Mouse (Mus musculus): ENCODE results near the gene Rassf7.
"Not testable (repeated sequence)": the region's sequence is repeated elsewhere in the genome, so short reads cannot be mapped to it uniquely, and the experiment has no call there.

Gene Rassf7

DNA sequence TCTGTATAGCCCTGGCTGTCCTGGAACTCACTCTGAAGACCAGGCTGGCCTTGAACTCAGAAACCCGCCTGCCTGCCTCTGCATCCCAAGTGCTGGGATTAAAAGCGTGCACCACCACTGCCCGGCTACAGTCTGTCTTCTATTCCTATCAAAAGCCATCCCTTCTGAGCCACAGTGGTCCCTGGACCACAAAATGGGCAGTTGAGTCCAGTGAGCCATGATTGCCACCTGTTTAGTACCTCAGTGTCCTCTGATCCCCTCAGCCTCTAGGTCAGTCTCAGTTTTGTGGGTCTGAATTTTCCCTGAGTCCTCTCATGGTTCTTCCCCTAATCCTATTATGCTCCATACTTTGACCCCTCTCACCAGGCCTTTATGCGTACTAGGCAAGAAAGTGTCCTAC is 12.1 kb downstream of the Rassf7 start:
- no peak for DNase-seq

DNA sequence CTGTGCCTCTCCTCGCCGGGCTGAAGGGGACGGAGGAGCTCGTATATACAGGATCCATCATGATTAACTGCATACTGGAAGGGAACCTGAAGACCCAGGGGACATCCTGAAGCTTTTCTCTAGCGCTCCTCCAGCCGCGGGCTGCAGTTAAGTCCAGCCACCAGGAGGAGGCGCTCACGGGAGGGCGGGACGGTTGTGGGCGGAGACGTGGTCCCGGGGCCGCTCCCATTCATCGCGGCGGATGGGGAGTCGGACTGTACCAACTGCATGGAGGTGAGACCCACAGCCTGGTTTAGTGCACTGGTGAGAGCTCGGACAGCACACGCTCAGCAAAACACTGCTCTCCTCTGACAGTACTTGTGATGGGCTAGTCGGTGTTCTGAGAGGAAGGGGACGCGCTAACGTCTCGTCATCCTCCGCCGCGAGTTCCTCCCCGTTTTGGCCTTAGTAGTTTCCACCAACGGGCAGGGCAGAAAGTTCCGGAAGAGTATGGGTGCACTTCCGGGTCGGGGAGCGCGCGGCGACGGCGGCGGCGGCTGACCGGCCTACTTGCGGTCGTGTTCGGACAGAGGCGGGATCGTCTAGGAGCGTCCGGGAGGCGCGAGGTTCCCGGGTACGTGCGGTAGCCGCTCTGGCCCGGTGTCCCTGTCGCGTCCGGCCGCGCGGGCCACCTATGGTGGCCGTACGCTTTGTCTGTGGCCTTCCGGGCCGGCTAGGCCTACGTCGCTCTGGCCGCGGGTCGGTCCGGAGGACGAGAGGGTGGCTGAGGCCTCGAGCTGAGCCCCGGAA is 12.8 kb downstream of the Rassf7 start, which contains the start of gene Phrf1:
Phrf1 (plus strand) TSS at position 506 of the 789 bp plus-strand sequence.
- peak; percentile 91 to 95 for DNase-seq

DNA sequence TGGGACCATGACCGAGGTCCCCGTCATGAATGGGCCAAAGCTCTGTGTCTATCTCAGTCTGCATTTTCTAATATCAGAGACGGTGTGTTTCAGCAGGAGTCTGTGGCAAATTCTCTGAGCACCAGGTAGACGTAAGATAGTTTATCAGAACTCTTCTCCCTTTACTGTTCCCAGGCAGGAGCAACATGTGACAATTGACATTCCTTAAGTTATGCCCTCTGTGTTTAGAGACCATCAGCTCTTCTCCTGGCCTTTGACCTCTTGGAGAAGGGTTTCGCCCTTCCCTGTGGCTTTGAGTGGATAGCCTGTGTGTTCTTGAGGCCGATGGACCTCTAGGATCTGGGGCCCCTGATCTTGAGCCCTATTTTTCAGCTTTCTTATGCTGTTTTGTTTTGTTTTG is 14.0 kb downstream of the Rassf7 start:
- DNase-seq: no peak

DNA sequence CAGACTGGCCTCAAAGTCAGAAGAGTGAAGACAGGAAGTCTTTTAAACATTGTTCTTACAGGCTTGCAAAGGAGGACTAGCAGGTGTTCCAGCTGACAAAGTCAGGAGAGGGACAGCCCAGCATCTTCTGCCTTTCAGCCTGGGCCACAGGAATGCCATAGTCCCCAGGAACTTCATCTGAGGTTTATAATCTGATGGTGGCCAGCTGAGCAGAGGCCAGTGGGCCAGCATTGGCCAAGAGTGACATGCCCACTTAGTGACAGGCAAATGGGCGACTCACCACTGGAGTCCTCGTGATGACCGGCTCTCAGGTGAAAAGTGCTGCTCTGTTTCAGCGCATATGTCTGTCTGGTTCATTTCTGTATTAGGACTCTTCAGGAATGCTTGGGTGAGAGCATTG is 14.9 kb downstream of the Rassf7 start:
- DNase-seq: no peak

DNA sequence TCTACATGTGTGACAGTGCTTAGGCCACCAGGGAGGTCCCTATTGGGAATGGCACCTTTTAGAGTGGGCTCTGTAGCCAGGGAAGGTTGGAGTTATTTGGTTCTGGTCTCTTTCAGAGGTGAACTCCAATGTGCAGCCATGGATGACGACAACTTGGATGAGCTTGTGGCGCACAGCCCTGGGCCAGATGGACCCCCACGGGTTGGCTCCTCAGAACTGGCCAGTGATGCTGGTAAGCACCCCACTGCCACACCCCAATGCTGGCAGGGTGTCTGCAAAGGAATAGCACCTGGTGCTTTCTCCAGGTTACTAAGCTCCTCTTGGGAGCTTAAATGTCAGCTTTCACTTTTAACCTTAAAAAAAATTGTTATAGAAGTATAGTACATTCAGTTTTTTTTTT is 15.5 kb downstream of the Rassf7 start:
- no peak for DNase-seq

DNA sequence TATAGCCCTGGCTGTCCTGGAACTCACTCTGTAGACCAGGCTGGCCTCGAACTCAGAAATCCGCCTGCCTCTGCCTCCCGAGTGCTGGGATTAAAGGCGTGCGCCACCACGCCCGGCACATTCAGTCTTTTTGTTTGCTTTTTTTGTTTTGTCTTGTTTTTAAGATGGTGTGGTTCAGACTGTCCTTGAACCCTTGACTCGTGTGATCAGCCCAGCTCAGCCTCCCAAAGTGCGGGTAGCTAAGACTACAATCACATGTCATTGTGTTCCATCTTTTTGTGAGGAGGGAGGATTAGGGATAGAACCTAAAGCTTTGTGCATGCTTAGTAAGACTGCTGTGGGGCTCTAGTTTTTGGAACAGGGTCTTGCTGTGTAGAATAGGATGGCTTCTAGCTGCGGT is 15.9 kb downstream of the Rassf7 start:
- no peak for DNase-seq

DNA sequence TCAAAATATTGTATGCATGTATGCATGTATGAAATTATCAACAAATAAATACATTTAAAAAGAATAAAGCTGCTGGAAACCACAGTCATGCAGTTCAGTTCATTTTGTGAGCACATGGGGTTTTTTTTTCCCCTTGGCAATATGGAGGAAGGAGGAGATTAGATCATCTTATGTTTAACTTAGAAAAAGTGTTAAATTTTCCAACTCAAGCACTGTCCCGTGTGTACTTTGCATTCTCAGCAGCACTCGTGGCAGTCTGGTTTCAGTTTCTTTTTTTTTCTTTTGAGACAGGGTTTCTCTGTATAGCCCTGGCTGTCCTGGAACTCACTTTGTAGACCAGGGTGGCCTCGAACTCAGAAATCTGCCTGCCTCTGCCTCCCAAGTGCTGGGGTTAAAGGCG is 34.8 kb downstream of the Rassf7 start:
- not testable (repeated sequence) for DNase-seq

DNA sequence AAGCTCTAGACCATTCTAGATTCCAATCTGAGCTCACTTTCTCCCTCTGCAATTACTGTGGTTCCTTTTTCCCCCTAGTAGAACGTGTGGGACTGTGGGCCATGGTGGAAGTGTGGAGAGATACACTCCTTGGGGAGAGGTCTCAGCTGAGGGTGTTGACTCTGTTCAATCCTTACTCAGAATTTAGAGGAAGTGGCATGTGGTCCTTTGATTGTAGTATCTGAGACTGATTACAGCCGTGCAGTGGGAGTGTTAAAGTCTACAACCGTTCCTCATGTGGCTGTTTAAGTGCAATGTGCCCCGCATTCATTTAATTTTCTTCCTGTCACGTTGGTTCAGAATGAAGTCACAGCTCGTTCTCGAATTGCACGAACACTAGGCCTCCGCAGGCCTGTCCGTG is 40.5 kb downstream of the Rassf7 start:
- DNase-seq: no peak

DNA sequence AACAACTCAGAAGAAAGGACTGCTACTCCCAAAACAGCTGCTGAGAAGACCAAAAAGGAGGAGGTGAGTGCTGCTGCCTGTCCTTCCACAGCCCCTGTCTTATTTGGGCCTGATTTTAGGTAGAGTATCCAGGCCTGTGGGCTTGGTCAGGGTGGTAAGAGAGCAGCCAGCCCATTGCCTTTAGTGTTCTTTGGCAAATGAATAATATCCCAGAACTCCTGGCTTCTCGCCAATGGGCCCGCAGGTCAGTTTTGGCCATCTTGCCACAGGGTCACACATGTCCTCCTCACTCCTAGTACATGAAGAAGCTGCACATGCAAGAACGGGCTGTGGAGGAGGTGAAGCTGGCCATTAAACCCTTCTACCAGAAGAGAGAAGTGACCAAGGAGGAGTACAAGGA is 45.8 kb downstream of the Rassf7 start:
- no peak for DNase-seq

DNA sequence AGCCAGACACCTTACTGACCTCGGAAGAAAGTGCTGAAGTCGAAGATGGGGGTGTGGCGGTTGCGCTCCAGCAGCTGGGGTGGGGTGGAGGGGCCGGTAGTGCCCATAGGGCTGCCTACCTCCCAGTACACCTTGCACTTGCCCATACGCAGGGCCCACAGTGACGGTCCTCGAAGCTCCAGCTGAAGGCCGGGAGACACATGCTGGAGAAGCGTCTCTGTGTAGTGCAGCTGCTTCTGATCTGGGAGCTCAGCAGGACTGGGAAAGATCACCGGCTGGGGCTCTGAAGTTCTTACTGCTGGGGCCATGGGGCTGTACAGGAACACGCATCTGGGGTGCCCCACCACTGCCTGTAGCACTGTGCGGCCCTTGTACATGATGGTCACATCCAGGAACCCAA is 48.0 kb downstream of the Rassf7 start:
- DNase-seq: no peak

DNA sequence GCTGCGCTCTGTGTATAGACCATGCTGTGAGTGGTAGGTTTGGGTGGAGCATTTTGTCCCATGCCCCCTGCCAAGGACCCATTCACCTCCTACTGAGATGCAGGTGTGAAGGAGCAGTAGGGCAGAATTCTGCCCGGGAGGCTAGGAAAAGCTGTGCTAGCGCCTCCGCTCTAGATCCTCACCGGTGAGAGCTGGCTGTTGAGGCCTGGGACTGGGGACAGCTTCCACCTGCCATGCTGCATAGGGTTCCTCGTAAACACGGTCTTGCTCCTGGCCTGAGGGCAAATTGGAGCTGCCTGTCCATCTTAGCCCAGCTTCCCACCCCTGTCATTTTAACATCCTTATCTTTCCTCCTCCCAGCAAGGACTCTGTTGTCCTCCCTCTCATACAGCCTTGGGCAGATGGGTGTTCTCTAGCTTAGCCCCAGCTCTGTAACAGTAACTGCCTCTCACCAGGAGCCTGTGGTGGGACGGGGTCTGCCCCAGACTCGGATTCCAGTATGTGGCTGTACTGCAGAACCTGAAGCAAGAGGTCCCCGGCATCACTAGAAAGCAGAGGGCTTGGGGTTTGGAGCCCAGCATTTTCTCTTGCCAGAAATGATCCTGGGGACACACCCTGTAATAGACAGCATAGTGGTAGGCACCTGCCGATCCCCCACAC is 48.5 kb downstream of the Rassf7 start:
- DNase-seq: no peak

DNA sequence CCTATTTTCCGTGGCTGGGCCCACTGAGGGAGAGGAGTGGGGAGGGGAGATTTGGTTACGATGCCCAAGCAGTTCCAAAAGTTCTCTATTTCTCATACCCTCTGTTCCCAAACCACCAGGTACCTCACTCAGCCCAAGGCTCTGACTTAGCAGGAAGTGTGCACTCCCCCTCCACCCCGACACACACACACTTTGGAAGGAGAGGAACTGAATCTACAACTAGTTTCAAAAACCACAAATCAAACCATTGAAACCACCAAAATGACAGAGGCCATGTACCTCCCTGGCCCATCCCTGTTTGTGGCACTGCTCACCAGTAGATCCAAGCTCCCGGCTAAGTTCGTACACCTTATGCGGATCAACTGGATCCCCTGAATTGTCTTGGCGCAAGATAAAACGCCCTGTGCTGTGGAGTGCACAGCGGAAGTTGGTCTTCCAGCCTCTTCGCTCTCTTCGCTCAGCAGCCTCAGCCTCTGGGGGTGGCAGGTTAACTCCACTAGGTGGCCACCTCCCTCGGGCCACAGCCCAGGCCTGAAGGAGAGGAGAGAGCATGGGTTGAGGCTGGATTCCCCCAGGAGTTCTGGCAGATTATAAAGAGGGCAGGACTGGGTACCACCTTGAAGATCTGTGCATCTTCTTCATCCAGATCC is 49.2 kb downstream of the Rassf7 start:
- DNase-seq: peak; percentile 53 to 63

DNA sequence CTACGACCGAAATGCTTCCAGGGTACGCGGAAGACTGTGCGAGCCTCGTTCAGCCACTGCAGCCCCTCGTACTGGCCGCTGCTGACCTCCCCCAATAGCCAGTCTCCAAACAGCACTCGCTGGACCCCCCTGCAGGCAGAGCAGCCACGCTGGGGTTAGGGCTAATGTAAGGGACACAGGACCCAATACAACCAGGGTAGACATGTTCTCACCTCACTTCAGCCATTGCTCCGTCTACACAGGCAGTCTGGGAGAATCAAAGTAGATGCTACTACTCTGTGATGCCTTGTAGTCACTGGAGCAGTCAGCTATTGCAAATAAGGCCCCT is 49.7 kb downstream of the Rassf7 start:
- no peak for DNase-seq

DNA sequence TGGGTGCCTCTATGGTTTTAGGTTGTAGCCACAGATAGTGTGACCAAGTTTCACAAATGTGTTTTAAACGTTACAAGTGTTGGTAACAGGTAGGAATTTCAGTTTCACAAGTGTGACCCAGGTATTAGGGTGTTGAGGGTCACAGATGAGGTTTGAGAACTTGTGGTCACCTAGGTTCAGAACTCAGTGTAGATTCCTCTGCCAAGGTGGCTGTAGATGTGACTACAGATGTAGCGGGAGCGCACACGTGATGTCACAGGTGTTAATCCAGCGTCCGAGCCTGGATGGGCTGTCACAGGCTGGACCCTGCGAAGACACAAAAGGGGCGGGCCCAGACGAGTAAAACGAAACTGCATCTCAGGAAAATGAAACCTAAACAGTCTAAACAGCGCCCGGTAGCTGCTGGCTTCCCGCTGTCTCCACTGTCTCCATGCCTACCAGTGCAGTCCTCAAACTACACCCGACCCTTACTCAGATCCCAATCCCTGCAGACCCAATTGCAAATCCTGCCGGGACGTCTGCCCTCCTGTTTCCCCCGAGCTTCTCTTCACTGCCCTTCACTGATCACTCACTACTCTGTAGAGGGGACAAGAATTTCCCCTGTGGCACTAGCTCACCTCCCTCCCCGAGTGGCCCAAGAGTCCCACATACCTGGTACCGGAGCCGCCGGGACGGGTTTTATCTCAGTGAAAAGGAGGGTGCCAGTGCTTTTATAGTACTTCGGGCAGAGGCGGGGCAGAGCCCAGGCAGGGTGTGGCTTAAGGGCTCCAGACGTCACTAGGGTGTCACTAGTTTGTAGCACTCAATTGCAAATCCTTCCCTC is 50.3 kb downstream of the Rassf7 start, which contains the start of gene Irf7:
Irf7 (minus strand) TSS at position 743 of the 823 bp plus-strand sequence.
- DNase-seq: peak; percentile 73 to 79
